Mouse (Mus musculus) monocyte, adult 2 months (primary cell): ENCODE results near the gene Fam184a.
A peak's percentile ranks its signal among the peaks of the same experiment; 100 is the strongest.
"Not testable (repeated sequence)": the region's sequence is repeated elsewhere in the genome, so short reads cannot be mapped to it uniquely, and the experiment has no call there.

Source experiments
- DNase-seq, 2 experiments: peaks; one replicate each; pipeline ENCODE4 v3.0.0; 2022; ENCODE audit warnings: low spot score in 2 of 2, low read depth in 1 of 2

Fam184a gene

DNA sequence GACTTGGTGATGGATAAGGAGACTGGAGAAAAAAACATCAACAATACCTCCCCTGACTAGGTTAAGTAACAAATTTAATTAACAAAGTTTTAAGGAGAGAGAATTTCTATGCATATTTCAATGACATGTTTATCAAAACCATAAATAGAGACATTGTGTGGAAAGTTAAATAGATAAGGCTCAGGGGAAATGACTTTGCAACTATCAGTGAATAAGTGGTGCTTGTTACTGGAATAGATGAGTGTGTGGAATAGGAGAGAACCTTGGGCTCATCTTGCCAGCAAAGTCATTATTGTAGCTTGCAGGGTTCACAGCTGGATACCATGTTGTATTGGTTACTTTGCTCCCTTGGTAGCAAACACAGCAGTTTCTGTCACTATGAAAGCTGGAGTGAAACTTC lies 59.7 kb downstream of the Fam184a start:
- no peak for DNase-seq

- no peak for DNase-seq
Observed at GRCm38 (mm10) chr10:53688952-53689584, 61.9 kb downstream of the Fam184a start.

- DNase-seq: no peak
Observed at GRCm38 (mm10) chr10:53688533-53688932, 62.4 kb downstream of the Fam184a start.

GRCm38 (mm10) chr10:53687888-53688287 lies 63.0 kb downstream of the Fam184a start:
- DNase-seq: no peak

DNA sequence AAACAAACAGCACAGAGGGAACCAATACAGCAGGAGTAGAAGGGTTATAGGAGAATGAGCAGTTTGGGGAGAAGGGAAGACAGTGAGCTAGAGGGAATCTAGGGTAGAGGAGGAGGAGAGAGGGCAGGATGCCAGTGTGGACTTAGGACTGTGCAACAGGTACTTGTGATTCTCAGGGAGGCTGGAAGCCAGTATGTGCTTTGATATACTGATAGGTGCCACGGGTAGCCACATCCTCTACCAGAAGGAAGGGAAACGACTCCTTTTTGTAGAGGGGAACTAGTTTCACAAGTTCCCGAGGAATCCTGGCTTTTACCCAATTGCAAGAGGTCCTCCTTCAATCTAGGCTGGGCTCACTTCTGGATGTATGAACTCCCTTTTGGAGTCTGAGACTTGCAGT lies 65.1 kb downstream of the Fam184a start:
- no peak for DNase-seq

GRCm38 (mm10) chr10:53683226-53683625 lies 67.7 kb downstream of the Fam184a start:
- DNase-seq: no peak

- DNase-seq: no peak
Observed at GRCm38 (mm10) chr10:53679690-53680557, 71.0 kb downstream of the Fam184a start.

- no peak for DNase-seq
Observed at GRCm38 (mm10) chr10:53661788-53662187, 89.1 kb downstream of the Fam184a start.

DNA sequence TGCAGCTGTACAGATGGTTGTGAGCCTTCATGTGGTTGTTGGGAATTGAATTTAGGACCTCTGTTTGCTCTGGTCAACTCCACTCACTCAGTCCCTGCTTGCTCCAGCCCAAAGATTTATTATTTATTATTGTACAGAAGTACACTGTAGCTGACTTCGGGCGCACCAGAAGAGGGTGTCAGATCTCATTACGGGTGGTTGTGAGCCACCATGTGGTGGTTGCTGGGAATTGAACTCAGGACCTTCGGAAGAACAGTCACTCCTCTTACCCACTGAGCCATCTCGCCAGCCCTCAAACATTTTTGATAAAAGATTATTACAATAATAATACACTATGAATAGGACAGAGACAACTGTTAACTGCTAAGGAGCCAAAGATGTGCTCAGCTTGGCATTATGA lies 96.7 kb downstream of the Fam184a start:
- DNase-seq: not testable (repeated sequence)

DNA sequence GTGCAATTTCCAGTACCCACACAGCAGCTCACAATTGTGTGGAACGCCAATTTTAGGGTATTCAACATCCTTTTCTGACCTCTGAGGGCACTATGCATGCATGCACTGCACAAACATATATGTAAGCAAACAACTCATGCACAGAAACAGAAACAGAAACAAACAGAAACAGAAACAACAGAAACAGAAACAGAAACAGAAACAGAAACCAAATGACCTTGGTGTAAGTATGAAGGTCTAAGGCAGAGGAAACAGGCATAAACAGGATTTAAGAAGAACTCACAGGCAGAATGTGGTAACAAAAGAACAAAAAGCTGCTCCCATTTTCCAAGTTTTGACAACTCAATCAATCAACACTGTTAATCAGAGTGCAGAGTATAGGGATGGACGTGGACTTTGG lies 100.2 kb downstream of the Fam184a start:
- DNase-seq: no peak

- DNase-seq: no peak
Observed at GRCm38 (mm10) chr10:53641507-53641906, 109.4 kb downstream of the Fam184a start.

- DNase-seq: no peak
Observed at GRCm38 (mm10) chr10:53635246-53635971, 115.5 kb downstream of the Fam184a start.

DNA sequence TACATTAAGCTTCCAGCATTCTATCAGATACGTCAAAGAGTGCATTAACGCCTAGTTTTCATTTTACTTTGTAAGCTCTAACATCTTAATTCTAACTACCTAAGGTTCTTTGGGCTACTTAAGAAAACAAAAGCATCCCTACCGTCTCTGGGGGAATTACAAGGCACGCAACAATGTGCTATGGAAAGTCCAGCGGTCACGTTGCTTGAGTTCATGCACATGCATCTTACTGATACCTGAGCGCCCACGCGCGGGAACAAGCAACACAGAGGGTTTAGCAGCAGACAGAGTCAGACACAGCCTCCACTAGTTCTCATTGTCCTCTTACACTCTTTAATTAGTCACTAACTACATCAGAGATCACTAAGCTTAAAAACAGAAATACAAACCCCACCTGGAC lies 116.8 kb downstream of the Fam184a start:
- DNase-seq: no peak

GRCm38 (mm10) chr10:53630339-53630738 lies 120.6 kb downstream of the Fam184a start, which contains the start of gene Mcm9:
TSS of gene Mcm9 (minus strand) at chr10:53630439.
- DNase-seq: not testable (repeated sequence)

DNA sequence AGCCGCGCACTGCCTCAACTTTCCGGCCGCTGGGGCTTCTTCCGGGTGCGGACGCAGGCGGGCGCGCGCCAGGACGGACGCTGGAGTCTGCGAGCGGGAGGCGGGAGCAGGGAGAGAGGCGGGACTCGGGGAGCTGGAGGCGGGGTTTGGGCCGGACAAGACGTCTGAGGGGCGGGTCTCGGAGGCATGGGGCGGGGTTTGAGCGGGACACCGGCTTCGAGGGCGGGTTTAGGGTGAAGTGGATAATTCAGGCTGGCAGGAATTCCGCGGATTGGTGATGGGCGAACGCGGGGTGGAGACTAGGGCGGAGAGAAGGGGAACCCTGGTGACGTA lies 121.0 kb downstream of the Fam184a start:
- DNase-seq: peak; percentile 75 to 92

DNA sequence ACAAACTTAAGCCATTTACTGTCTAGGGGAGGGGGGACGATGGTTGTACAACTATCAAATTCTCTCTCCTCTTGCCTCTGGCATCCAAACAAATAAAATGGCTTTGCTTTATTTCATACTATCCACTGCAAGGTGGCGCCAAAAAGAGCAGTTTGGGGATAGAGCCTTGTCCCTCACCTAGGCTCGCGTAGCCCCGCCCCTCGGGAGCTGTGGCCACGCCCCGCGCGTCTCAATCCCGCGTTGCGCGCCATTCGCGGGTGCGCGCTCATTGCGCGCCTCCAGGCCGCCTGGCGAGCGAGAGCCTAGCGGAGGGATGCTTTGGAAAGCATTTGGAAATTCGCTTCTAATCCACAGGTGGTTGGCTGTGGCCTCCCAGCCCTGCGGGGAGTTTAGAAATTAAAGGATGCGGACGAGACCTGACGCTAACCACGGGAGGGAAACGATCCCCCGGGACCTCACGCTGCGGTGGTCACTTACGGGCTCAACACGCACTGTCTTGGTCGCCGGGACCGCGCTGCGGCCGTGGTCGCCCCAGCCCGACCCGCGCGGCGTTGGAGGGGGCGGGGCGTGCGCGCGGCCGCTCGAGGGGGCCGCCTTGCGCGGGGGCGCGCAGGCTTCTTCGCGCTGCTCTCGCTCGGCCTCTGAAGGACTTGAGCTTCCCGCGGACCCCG lies 121.5 kb downstream of the Fam184a start:
- DNase-seq: peak; percentile 63 to 82

DNA sequence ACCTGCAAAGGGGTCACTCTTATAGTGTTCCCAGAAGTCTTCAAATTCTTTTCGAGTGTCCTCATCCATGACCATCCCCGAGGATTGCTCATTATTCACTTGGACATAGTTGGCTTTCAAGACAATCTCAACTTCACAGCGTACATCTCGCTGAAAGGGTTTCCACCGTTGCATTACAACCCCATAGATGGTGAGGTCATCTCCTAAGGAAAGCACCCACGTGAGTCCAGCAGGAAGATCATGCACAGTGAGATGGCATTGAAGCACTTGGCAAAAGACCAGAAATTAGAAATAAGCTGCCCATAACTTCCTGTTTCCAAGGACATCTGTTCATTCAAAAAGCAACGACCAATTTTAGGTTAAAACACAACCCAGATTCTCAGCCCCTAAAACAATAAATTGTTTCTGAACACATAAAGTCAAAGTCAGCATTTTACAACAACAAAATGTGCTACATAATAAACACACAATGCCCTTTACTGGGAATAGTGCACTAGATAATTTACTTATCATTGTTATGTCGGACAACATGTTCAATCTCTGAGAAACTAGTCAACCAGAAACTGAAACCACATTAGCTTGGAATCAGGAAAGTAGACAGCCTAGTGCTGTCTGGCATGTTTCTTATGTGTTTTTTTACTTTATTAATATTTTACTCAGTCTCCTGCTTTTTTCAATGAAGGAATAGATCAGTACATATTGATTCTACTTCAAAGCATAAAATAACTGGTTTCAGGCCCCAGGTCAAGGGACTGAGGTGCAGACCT lies 134.9 kb downstream of the Fam184a start:
- no peak for DNase-seq

GRCm38 (mm10) chr10:53613955-53614354 lies 137.0 kb downstream of the Fam184a start:
- DNase-seq: no peak

DNA sequence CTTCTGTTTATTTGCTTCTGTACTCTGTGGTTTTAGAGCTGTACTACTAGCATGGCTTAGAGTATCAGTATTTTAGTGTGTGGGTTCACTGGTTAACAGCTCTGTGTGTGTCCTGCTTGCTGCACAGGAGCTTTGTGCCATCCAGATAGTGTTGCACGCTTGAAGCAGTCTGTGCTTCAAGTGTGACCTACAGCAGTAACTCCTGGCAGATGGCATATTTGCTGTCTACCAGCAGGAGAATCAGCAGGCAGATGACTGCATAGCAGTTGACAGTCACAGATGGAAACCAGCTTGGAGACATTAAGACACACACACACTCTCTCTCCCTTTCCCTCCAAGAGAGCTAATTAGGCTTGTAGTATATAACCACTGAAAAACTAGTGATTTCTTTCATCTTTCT lies 138.8 kb downstream of the Fam184a start:
- DNase-seq: no peak

DNA sequence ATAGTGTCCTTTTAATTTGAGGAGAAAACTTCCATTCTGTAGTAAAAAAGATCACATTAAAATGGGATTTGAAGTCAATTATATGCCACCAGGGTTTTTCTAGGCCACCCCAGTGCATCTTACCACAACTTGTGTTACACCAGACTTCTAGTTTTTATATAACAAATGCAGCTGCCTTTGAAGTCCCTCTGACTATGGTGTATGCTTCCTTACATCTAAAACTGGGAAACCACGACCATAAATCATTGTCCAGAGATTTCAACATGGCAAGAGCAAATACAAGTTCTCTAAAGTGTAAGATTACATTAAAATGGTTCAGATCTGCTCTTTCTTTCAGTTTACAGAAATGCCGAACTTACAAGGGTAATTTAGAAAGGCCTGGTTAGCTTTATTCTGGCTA lies 142.6 kb downstream of the Fam184a start:
- no peak for DNase-seq

DNA sequence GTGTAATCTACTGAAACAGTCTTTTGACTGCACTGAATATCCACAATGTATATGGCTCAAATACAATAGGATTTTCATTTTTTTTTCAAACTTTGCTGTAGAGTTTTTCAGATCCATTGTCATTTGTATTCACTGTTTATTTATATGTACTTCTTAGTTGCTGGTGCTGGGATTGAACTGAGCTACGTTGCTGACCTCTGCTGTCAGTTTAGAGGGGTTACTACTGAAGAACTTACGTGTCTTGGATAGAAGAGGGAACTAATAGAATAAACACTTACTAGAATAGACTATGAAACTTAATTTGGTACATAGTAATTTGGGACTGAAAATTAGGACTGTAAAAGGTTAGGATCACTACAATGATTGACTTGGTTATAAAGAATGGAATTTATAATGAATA lies 145.6 kb downstream of the Fam184a start:
- DNase-seq: no peak
